Mouse (Mus musculus): Measurements from ENCODE around the gene BC053393.
"Not testable (repeated sequence)": the region's sequence is repeated elsewhere in the genome, so short reads cannot be mapped to it uniquely, and the experiment has no call there.

BC053393 gene

GRCm38 (mm10) chr11:46571327-46571726, at the start of gene BC053393:
Gene BC053393 (plus strand): TSS chr11:46571536.
- no peak for DNase-seq (ENCODE audit: low read depth, low spot score)

DNA sequence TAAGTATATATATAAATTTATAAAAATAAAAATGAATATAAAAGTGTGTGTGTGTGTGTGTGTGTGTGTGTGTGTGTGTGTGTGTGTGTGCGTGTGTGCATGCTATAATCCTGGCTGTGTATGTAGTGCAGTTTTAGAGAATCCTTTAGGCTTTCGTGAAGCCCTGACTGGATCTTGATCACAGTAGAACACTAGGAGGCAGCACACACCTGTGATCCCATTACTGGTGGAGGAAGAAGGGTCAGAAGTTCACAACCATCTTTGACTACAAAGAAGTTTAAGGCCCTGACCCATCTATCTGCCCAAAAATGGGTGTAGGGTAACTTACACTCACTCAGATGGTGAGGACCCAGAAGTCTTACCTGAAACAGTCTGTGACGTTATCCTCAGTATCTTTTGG, 48.6 kb upstream of the BC053393 start:
- no peak for DNase-seq (ENCODE audit: low read depth, low spot score)

GRCm38 (mm10) chr11:46523912-46524311, 47.4 kb upstream of the BC053393 start, which contains the start of gene Gm12169:
Gene Gm12169 (plus strand): TSS chr11:46524212.
- no peak for DNase-seq (ENCODE audit: low read depth, low spot score)

DNA sequence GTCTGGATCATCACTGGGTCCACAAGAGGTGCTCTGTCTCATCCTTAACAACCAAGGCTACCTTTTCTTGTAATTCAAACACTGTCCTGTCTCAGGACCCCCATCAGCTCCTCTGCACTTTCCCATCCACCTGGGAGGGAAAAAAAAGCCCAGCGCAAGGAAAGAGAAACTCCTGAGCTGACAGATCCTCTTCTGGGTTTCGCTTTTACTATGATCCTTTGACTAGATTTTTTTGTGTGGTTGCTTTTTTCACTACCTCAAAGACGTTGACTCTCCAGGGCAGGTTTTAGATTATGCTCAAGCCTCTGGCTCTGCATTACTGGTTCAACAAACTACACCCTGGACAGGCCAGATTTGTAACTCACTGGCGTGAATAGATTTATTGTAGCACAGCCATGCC, 41.2 kb upstream of the BC053393 start:
- DNase-seq (ENCODE audit: low read depth, low spot score), result no peak

GRCm38 (mm10) chr11:46536978-46537377, 34.4 kb upstream of the BC053393 start:
- DNase-seq (ENCODE audit: low read depth, low spot score), result no peak

GRCm38 (mm10) chr11:46543530-46543929, 27.8 kb upstream of the BC053393 start:
- DNase-seq (ENCODE audit: low read depth, low spot score), result no peak

DNA sequence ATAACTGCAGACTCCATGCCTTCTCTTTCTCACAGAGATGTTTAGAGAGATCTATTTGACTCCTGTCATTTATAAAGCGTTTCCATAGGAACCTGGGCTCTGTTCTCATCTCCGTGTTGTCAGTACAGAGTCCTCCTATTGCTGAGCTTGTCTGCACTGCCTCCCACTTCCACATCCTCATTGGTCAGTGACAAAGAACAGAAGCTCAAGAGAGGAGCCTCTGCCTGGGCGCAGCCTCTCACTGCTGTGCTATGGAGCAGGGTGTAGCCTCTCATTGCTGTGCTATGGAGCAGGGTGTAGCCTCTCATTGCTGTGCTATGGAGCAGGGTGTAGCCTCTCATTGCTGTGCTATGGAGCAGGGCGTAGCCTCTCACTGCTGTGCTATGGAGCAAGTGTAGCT, 21.6 kb upstream of the BC053393 start:
- DNase-seq (ENCODE audit: low read depth, low spot score), result no peak

GRCm38 (mm10) chr11:46552741-46553140, 18.6 kb upstream of the BC053393 start:
- DNase-seq (ENCODE audit: low read depth, low spot score), result no peak

GRCm38 (mm10) chr11:46561096-46561495, 10.2 kb upstream of the BC053393 start:
- DNase-seq (ENCODE audit: low read depth, low spot score), result no peak

DNA sequence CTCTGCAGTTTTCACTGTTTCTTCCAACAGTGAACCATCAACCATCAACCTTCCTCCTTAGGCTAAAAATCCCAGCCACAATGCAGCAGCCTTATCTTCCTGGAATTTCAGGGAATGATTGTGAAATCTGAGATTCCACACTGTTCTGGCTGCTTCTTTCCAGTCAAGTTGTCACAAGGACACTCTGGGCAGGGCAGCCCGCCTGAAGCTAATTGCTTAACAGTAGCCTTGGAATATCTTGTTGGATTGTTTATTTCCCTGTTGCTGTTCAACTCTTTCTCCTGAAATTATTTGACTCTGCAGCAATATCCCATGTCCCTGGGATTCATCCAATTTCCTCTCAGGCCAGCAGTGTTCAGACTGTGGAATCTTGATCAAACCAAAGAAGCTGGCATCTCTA, 6.7 kb upstream of the BC053393 start:
- DNase-seq (ENCODE audit: low read depth, low spot score), result no peak

- no peak for DNase-seq (ENCODE audit: low read depth, low spot score)
These were observed 5.4 kb upstream of the BC053393 start for GRCm38 (mm10) chr11:46565967-46566366.

- no peak for DNase-seq (ENCODE audit: low read depth, low spot score)
These were observed 2.2 kb upstream of the BC053393 start for GRCm38 (mm10) chr11:46569107-46569506.

GRCm38 (mm10) chr11:46578771-46579281, 7.5 kb downstream of the BC053393 start:
- DNase-seq (ENCODE audit: low read depth, low spot score), result no peak

- no peak for DNase-seq (ENCODE audit: low read depth, low spot score)
These were observed 9.1 kb downstream of the BC053393 start for GRCm38 (mm10) chr11:46580428-46580827.

DNA sequence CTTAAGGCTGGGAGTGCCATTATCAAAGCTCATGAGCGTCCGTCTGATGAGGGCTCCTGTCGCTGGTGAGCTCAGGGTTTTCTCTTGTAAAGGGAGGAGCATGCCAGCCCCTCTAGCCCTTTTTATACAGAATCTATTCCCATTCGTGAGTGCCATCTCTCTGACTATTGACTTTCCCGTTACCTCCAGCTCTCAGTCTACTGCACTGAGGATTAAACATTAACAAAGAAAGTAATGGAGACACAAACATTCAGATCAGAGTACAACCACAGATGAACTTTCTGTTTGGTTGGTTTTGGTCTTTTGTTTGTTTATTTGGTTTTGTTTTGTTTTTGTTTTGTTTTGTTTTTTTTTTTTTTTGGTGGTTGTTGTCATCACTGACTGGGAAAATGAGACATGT, 11.4 kb downstream of the BC053393 start:
- DNase-seq (ENCODE audit: low read depth, low spot score), result no peak

GRCm38 (mm10) chr11:46592416-46592815, 21.1 kb downstream of the BC053393 start:
- no peak for DNase-seq (ENCODE audit: low read depth, low spot score)

DNA sequence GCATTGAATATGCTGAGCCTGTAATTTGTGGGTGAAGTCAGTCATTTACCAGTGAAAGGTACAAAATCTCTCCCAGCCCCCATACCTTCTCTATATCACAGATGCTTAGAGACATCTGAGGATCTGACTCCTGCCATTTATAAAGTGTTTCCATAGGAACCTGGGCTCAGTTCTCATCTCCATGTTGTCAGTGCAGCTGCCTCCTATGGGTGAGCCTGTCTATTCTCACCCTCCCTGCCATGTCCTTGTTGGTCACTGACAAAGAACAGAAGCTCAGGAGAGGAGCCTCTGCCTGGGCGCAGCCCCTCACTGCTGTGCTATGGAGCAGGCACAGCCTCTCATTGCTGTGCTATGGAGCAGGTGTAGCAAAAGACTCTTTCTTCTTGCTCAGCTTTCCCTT, 48.6 kb downstream of the BC053393 start:
- no peak for DNase-seq (ENCODE audit: low read depth, low spot score)

- no peak for DNase-seq (ENCODE audit: low read depth, low spot score)
These were observed 49.3 kb downstream of the BC053393 start for GRCm38 (mm10) chr11:46620414-46621168.

- DNase-seq (ENCODE audit: low read depth, low spot score), result no peak
These were observed 58.0 kb downstream of the BC053393 start, which contains the start of gene Dppa1 for GRCm38 (mm10) chr11:46629211-46629795. Gene Dppa1 (minus strand): TSS chr11:46629261.

DNA sequence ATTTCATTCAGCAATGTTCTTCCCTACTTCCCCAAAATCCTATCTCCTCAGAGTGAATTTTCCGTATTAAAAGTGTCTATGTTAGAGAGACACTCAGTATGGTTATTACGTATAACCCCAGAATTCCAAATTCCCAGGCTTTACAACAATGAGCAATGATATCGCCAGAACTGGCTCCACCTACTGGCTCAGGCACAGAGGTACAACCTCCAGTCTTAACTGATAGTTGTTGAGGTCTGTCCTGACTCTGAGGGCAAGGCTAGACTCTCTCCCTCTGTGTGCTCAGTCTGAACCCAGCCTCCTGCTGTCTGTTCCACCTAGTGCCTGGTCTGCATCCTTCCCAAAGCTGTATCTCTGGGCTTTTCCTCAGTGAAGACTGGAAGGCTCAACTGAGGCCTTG, 60.3 kb downstream of the BC053393 start:
- peak; percentile 19 for DNase-seq (ENCODE audit: low read depth, low spot score)

DNA sequence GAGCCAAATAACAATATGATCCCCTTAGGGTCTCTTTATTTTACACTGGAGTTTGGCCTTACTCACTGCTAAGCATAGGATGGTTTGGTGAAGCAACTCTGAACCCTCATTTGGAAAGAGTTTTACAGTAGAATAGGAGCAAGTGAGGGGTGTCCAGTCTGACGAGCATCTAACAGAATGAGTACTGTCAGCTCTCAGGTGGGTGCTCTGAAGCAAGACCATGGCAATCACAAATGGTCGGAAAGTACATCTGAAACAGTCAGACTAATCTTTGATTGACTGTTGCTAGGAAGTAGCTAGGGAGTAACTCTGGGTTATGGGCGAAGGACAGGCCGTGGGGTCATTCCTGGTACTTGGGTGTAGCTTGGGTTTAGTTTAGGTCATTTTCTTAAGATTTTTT, 64.2 kb downstream of the BC053393 start:
- DNase-seq (ENCODE audit: low read depth, low spot score), result not testable (repeated sequence)

DNA sequence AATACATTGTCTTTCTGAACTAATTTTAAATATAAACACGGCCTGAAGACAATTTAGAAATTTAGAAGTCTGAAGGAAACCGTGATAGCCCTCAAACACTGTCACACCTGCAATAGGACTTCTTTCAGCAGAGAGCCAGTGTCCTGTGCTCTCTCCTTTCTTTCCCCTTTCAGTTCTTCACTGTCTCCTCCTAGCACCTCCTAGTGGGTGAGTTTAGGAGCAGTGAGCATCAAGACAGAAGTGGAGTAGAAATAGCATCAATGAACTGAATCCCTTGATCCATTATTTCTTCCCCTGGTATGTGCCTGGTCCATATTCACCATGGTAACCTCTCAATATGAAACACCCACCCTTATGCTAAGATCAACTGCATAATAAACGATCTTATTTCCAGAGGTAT, 65.2 kb downstream of the BC053393 start:
- DNase-seq (ENCODE audit: low read depth, low spot score), result peak; percentile 8

All from CD4-positive helper T cell, adult 2 months (primary cell).